ENCODE assay signal across 19 mouse cellular contexts in genomic region chr10:97334606-97335150, GRCm38 (mm10).
DNase-seq lines count a peak whose midpoint lies in the region; ATAC-seq and TF ChIP-seq lines count a peak whose summit lies in the region.
"Had no signal": no experiment of that assay in that cellular context is flagged by ENCODE, and none has a peak within 500 bp of the region (broad histone marks: within the 10 kb centered on the region; RNA-seq: fewer than 3 reads in every experiment).

No protein-coding gene starts in this region.

- peaks cover 4% of the 10 kb centered on the region; the same call in 1 of the 2 replicates for H3K4me1 ChIP-seq in embryonic fibroblast, embryonic 13.5 days (ENCODE audit: control insufficient read depth, insufficient read depth, low read length)
- H3K4me1 ChIP-seq in stomach, postnatal 0 days (replicated peaks; ENCODE audit: control insufficient read depth, insufficient read depth): no peaks in the 10 kb centered on the region
- H3K4me1 ChIP-seq in cerebellum, adult 2 months (ENCODE audit: control insufficient read depth, insufficient read depth, low read length): no peaks in the 10 kb centered on the region
- H3K4me1 ChIP-seq: forebrain, embryonic 13.5 days had no signal

- no peak for TF ChIP-seq POLR2A in embryonic fibroblast, embryonic 13.5 days (IDR thresholded peaks at IDR 0.05; ENCODE audit: low read depth, low read length)
- TF ChIP-seq POLR2A in cerebellum, adult 2 months (IDR thresholded peaks at IDR 0.05; ENCODE audit: borderline replicate concordance, insufficient read depth, low read length): no peak

- TF ChIP-seq EP300 in stomach, postnatal 0 days (optimal IDR thresholded peaks at IDR 0.05): no peak

- no peaks in the 10 kb centered on the region for H3K9me3 ChIP-seq in stomach, postnatal 0 days (ENCODE audit: control insufficient read depth, low read length)
- H3K9me3 ChIP-seq: forebrain, embryonic 13.5 days had no signal

- TF ChIP-seq CTCF in embryonic fibroblast, embryonic 13.5 days (IDR thresholded peaks at IDR 0.05; ENCODE audit: borderline replicate concordance, insufficient read depth, low read length): no peak
- TF ChIP-seq CTCF in stomach, postnatal 0 days (IDR thresholded peaks at IDR 0.05; ENCODE audit: low read depth): 0 out of 2 replicates have a peak, but pooled peaks have one; percentile 4
- no peak for TF ChIP-seq CTCF in cerebellum, adult 2 months (IDR thresholded peaks at IDR 0.05; ENCODE audit: borderline replicate concordance, insufficient read depth, low read depth, low read length)

- H3K27ac ChIP-seq in embryonic fibroblast, embryonic 13.5 days (ENCODE audit: insufficient read depth, low read length): peak overlapping the region; percentile 48
- H3K27ac ChIP-seq in stomach, postnatal 0 days (replicated peaks): peak overlapping the region; percentile 5; the same call in 1 of the 2 replicates
- H3K27ac ChIP-seq in cerebellum, adult 2 months (ENCODE audit: insufficient read depth, low read length): no peak overlapping the region
- H3K27ac ChIP-seq: forebrain, embryonic 13.5 days; hindbrain, postnatal 0 days had no signal

- no peaks in the 10 kb centered on the region for H3K36me3 ChIP-seq in stomach, postnatal 0 days (ENCODE audit: control insufficient read depth, insufficient read depth, low read length)
- H3K36me3 ChIP-seq: G1E had no signal

- DNase-seq in gastrocnemius, postnatal 25 days: peak; percentile 18
- DNase-seq in gastrocnemius, postnatal 14 days: no peak
- peak; percentile 27 for DNase-seq in lung, postnatal 36 days
- DNase-seq in lung, postnatal 10 days: no peak
- DNase-seq in stomach, postnatal 0 days (ENCODE audit: low spot score): no peak
- no peak for DNase-seq in cerebellum, adult 2 months
- DNase-seq: adrenal gland, postnatal 10 days; cerebellum, adult 9-11 months; heart, postnatal 10 days; kidney, adult 9 months; kidney, postnatal 14 days; left cerebral cortex, postnatal 4 days had no signal

- WGBS in stomach, postnatal 0 days: 52% methylated on average over 9 of the region's 9 CpGs
- WGBS in cerebellum, adult 2 months: 72% methylated on average over 9 of the region's 9 CpGs

- H3K4me2 ChIP-seq in stomach, postnatal 0 days (replicated peaks; ENCODE audit: low read depth): no peak overlapping the region
- H3K4me2 ChIP-seq: forebrain, embryonic 13.5 days; heart, embryonic 11.5 days; midbrain, embryonic 11.5 days had no signal

- intact Hi-C loops in gastrocnemius, postnatal 14 days (cut with DNase I; ENCODE audit: low total_unique reads): no loop called here

- no peak overlapping the region for H3K9ac ChIP-seq in stomach, postnatal 0 days (ENCODE audit: low read length)
- H3K9ac ChIP-seq: forebrain, embryonic 13.5 days had no signal

- no peak for ATAC-seq in stomach, postnatal 0 days (ENCODE audit: low FRiP score, low TSS enrichment)
- ATAC-seq: forebrain, embryonic 13.5 days; hindbrain, postnatal 0 days; intestine, embryonic 16.5 days had no signal

- H3K27me3 ChIP-seq in stomach, postnatal 0 days (ENCODE audit: control insufficient read depth, insufficient read depth, low read length): no peaks in the 10 kb centered on the region
- H3K27me3 ChIP-seq in cerebellum, adult 2 months (ENCODE audit: control insufficient read depth, insufficient read depth, low read length): no peaks in the 10 kb centered on the region
- H3K27me3 ChIP-seq: forebrain, embryonic 13.5 days had no signal

- no peak overlapping the region for H3K4me3 ChIP-seq in embryonic fibroblast, embryonic 13.5 days (ENCODE audit: insufficient read depth, low read length)
- no peak overlapping the region for H3K4me3 ChIP-seq in stomach, postnatal 0 days (ENCODE audit: low read depth, low read length)
- H3K4me3 ChIP-seq in cerebellum, adult 2 months (replicated peaks; ENCODE audit: insufficient read depth, low read depth, low read length): no peak overlapping the region
- H3K4me3 ChIP-seq: forebrain, embryonic 13.5 days had no signal

Comparison
In these comparisons a context has a peak if more than half of its experiments do, and no peak if none do; other contexts are left out.
1. DNase-seq: peak in gastrocnemius, postnatal 25 days (single experiment) and lung, postnatal 36 days (single experiment); none in gastrocnemius, postnatal 14 days (single experiment), lung, postnatal 10 days (single experiment), stomach, postnatal 0 days (single experiment) and cerebellum, adult 2 months (0 of 2).